Mouse (Mus musculus) embryonic facial prominence, embryonic 15.5 days (tissue): ENCODE data around the gene Slc13a2. TPM values are rescaled to one million over a fixed set of nuclear protein-coding genes. Genes with fewer than 3 reads are reported as not detected.

Experiments used
- ATAC-seq: fragments of 200-750 bp; cut with Nextera tagmentation; 2 replicates; pipeline ENCODE4 v1.8.0; 2017; ENCODE audit warnings: low read depth, moderate TSS enrichment; ENCODE audit not compliant: insufficient number of reproducible peaks, low FRiP score, low TSS enrichment
- H3K27ac ChIP-seq: fragments of 300-500 bp; sonication (generic); replicated peaks from 2 replicates; pipeline ENCODE4 v1.5.1; 2015; ENCODE audit warnings: mild to moderate bottlenecking, inconsistent platforms
- H3K27me3 ChIP-seq: fragments of 300-500 bp; sonication (generic); 2 replicates; pipeline ENCODE4 v1.6.1; 2015; ENCODE audit warnings: inconsistent platforms
- H3K36me3 ChIP-seq: fragments of 300-500 bp; sonication (generic); 2 replicates; pipeline ENCODE4 v1.6.1; 2015; ENCODE audit warnings: mild to moderate bottlenecking, inconsistent platforms
- H3K4me1 ChIP-seq: fragments of 300-500 bp; sonication (generic); 2 replicates; pipeline ENCODE4 v1.6.1; 2015; ENCODE audit warnings: inconsistent platforms
- H3K4me2 ChIP-seq: fragments of 300-500 bp; sonication (generic); replicated peaks from 2 replicates; pipeline ENCODE4 v1.6.1; 2015; ENCODE audit warnings: mild to moderate bottlenecking, inconsistent platforms
- H3K4me3 ChIP-seq: fragments of 300-500 bp; sonication (generic); replicated peaks from 2 replicates; pipeline ENCODE4 v1.5.1; 2015; ENCODE audit warnings: mild to moderate bottlenecking, inconsistent platforms
- H3K9ac ChIP-seq: fragments of 300-500 bp; sonication (generic); 2 replicates; pipeline ENCODE4 v1.6.1; 2015; ENCODE audit warnings: inconsistent platforms
- H3K9me3 ChIP-seq: fragments of 300-500 bp; sonication (generic); replicated peaks from 2 replicates; pipeline ENCODE4 v1.6.1; 2016; ENCODE audit warnings: inconsistent platforms
- WGBS: fragments of 180-500 bp; shearing (Covaris S2); methylation state at CpG from one replicate; pipeline ENCODE4 v1.1.7; 2015; 5-methylcytosine and 5-hydroxymethylcytosine counted together
- polyA plus RNA-seq: library from polyadenylated mRNA; unstranded; fragments of >200 nt; fragmentation: Nextera tagmentation; extraction: Ambion mirVana; gene quantifications from 2 replicates; pipeline ENCODE4 v1.2.1, GENCODE M21; 2015

Gene Slc13a2
- polyA plus RNA-seq, 1 experiment from 2014 or later = 0.11 TPM

DNA sequence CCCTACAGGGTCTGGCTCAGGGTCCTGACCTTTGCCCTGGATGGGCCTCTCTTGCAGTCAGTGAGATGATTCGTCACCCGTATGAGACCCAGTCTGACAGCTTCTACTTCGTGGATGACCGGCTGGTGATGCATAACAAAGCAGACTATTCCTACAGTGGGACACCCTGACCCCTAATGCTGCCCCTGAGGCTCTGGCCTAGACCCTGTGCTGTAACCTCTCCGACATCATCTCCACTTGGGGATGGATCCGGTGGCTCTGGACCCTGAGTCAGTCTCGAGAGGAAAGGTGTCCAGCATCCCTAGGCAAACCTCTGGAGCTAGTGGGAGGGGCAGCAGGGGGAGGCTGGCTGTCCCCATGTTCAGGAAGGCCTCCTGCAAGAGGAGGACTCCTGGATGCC lies 73.5 kb downstream of the Slc13a2 start:
- peaks cover 39% of the 10 kb centered on the region for H3K4me1 ChIP-seq
- peaks cover 12% of the 10 kb centered on the region for H3K36me3 ChIP-seq
- no peak overlapping the region for H3K4me2 ChIP-seq
- 61% methylated on average over 7 of the region's 7 CpGs for WGBS
- no peak overlapping the region for H3K4me3 ChIP-seq
- H3K27me3 ChIP-seq = no peaks in the 10 kb centered on the region
- H3K9ac ChIP-seq = no peak overlapping the region
- no peaks in the 10 kb centered on the region for H3K9me3 ChIP-seq
- H3K27ac ChIP-seq = no peak overlapping the region
- ATAC-seq = no peak

DNA sequence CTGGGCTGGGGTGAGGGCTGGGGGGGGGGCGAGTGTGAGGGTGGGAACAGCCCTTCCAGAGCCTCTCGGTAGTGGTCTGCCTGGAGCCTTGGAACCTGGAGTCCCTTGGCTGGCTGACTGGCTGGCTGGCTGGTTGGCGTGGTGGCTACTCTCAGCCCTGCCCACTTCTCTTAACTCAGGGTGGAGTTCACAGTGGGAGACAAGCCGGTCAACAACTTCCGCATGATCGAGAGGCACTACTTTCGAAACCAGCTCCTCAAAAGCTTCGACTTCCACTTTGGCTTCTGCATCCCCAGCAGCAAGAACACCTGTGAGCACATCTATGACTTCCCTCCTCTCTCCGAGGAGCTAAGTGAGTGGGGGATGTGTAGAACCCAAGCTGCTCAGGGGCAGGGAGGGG lies 74.1 kb downstream of the Slc13a2 start:
- no peaks in the 10 kb centered on the region for H3K27me3 ChIP-seq
- peaks cover 42% of the 10 kb centered on the region for H3K4me1 ChIP-seq
- H3K27ac ChIP-seq = no peak overlapping the region
- peaks cover 12% of the 10 kb centered on the region for H3K36me3 ChIP-seq
- no peak for ATAC-seq
- H3K4me3 ChIP-seq = no peak overlapping the region
- no peak overlapping the region for H3K9ac ChIP-seq
- H3K9me3 ChIP-seq = no peaks in the 10 kb centered on the region
- 79% methylated on average over 9 of the region's 9 CpGs for WGBS
- H3K4me2 ChIP-seq = no peak overlapping the region

Other genes with a start within 250 kb of the Slc13a2 start
- gene Nek8, start 245.5 kb downstream of the Slc13a2 start, polyA plus RNA-seq = 17.3 and 18.4 TPM in 2 replicates
- 30.3 and 32.8 TPM in 2 replicates for gene Tlcd1, start 245.5 kb downstream of the Slc13a2 start, polyA plus RNA-seq
- gene Rpl23a, start 238.6 kb downstream of the Slc13a2 start, polyA plus RNA-seq = 1,371 and 1,410 TPM in 2 replicates
- gene Rab34, start 233.8 kb downstream of the Slc13a2 start, polyA plus RNA-seq = 164 and 171 TPM in 2 replicates
- 3.1 and 4.7 TPM in 2 replicates for gene Proca1, start 228.8 kb downstream of the Slc13a2 start, polyA plus RNA-seq
- gene Sdf2, start 176.5 kb downstream of the Slc13a2 start, polyA plus RNA-seq = 95.5 and 105 TPM in 2 replicates
- gene Supt6, start 176.2 kb downstream of the Slc13a2 start, polyA plus RNA-seq = 27.8 and 28.5 TPM in 2 replicates
- 63.8 and 74.0 TPM in 2 replicates for gene 2610507B11Rik, start 160.5 kb downstream of the Slc13a2 start, polyA plus RNA-seq
- 0.29 TPM in 2 replicates for gene BC030499, start 131.4 kb downstream of the Slc13a2 start, polyA plus RNA-seq
- 29.2 and 30.3 TPM in 2 replicates for gene Spag5, start 120.7 kb downstream of the Slc13a2 start, polyA plus RNA-seq
- 30.1 and 36.8 TPM in 2 replicates for gene Aldoc, start 99.2 kb downstream of the Slc13a2 start, polyA plus RNA-seq
- gene Pigs, start 93.8 kb downstream of the Slc13a2 start, polyA plus RNA-seq = 78.0 and 84.9 TPM in 2 replicates
- 46.9 and 54.2 TPM in 2 replicates for gene Unc119, start 78.7 kb downstream of the Slc13a2 start, polyA plus RNA-seq
- 4.2 and 4.6 TPM in 2 replicates for gene Foxn1, start 35.7 kb downstream of the Slc13a2 start, polyA plus RNA-seq
- gene Slc46a1, start 43.5 kb upstream of the Slc13a2 start, polyA plus RNA-seq = 15.5 and 19.0 TPM in 2 replicates
- gene Sarm1, start 75.5 kb upstream of the Slc13a2 start, polyA plus RNA-seq = 2.3 and 2.5 TPM in 2 replicates
- gene Vtn, start 76.9 kb upstream of the Slc13a2 start, polyA plus RNA-seq = 2.0 and 4.4 TPM in 2 replicates
- gene Sebox, start 81.2 kb upstream of the Slc13a2 start, polyA plus RNA-seq = 0.17 TPM in 1 of 2 replicates, not detected in the other
- 41.5 and 45.1 TPM in 2 replicates for gene Tmem199, start 90.0 kb upstream of the Slc13a2 start, polyA plus RNA-seq
- 167 and 170 TPM in 2 replicates for gene Poldip2, start 90.0 kb upstream of the Slc13a2 start, polyA plus RNA-seq
- gene Tnfaip1, start 114.1 kb upstream of the Slc13a2 start, polyA plus RNA-seq = 79.6 and 80.7 TPM in 2 replicates
- gene Ift20, start 114.1 kb upstream of the Slc13a2 start, polyA plus RNA-seq = 187 TPM in 2 replicates
- gene Tmem97, start 128.6 kb upstream of the Slc13a2 start, polyA plus RNA-seq = 73.4 and 73.5 TPM in 2 replicates